Mouse (Mus musculus) bone marrow, adult 2 months (tissue): ENCODE results near the gene Sh3pxd2a. TPM values are rescaled to one million over a fixed set of nuclear protein-coding genes. Genes with fewer than 3 reads are reported as not detected.

Experiments used
- H3K27ac ChIP-seq: fragments of 200-500 bp; 2 replicates; pipeline ENCODE4 v1.5.1; 2012; ENCODE audit warnings: low read depth, mild to moderate bottlenecking, control low read depth, inconsistent platforms, low read length; ENCODE audit not compliant: control insufficient read depth, poor library complexity, insufficient read depth
- H3K4me1 ChIP-seq: fragments of 200-500 bp; 2 replicates; pipeline ENCODE4 v1.6.1; 2011; ENCODE audit warnings: low read length; ENCODE audit not compliant: control insufficient read depth, insufficient read depth
- H3K4me3 ChIP-seq: fragments of 200-500 bp; replicated peaks from 2 replicates; pipeline ENCODE3; 2011; ENCODE audit warnings: mild to moderate bottlenecking, low read depth, low read length, control low read depth; ENCODE audit not compliant: control insufficient read depth
- CTCF ChIP-seq: fragments of 200-500 bp; IDR thresholded peaks from 2 replicates; pipeline ENCODE4 v1.5.1; 2011; ENCODE audit warnings: low read length, control low read depth; ENCODE audit not compliant: control insufficient read depth, insufficient read depth
- POLR2A ChIP-seq: fragments of 200-500 bp; IDR thresholded peaks from 2 replicates; pipeline ENCODE4 v1.6.1; 2011; ENCODE audit warnings: low read depth, mild to moderate bottlenecking, control low read depth, low read length, borderline replicate concordance; ENCODE audit not compliant: control insufficient read depth
- WGBS: fragments of 180-500 bp; shearing (Covaris S2); methylation state at CpG from one replicate; pipeline ENCODE4 v1.1.7; 2018; 5-methylcytosine and 5-hydroxymethylcytosine counted together
- polyA plus RNA-seq: library from polyadenylated mRNA; stranded (reverse); fragments of >200 nt; gene quantifications from 2 replicates; pipeline ENCODE4 v1.2.4, GENCODE M21; 2011; ENCODE audit warnings: low replicate concordance; ENCODE audit not compliant: missing spikeins, insufficient read depth, insufficient read length

The Sh3pxd2a gene
- polyA plus RNA-seq, 1 experiment = 8.3 TPM

DNA sequence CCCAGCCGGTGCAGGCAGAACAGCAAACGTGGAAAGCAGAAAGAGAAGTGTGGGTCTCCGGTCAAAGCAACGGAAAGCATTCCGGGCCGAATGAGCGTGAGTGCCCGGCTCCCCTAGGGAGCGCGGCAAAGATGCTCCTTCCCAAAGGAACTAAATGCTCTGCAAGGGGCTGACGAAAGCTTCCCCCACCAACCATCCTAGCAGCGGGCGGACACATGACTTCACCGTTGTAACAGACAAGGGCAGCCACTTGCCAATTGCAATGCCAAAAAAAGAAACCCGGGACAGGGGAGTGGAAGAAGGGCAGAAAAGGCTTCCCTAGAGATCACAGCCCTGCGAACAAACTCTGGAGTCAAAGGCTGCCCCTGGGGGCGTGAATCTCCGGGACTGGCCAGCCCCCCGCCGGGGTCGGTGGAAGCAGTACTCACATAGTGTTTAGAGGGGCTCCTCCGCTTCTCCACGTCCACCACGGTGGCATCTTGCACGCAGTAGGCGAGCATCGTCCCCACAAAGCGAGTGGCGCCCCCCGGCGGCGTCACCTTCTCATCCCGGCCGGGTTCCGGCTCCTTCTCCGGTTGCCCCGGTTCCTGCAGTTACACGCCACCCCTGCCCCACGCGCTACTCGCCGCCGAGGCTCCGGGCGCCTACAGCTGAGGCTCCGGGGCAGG is 431 bp downstream of the Sh3pxd2a start:
- no peaks in the 10 kb centered on the region; the same call in 1 of the 2 replicates for H3K4me1 ChIP-seq
- no peak for TF ChIP-seq POLR2A
- peak; percentile 65 for TF ChIP-seq CTCF
- H3K4me3 ChIP-seq = peak overlapping the region; percentile 66
- peak overlapping the region; percentile 54; the same call in 1 of the 2 replicates for H3K27ac ChIP-seq
- WGBS = 1% methylated on average over 46 of the region's 46 CpGs

DNA sequence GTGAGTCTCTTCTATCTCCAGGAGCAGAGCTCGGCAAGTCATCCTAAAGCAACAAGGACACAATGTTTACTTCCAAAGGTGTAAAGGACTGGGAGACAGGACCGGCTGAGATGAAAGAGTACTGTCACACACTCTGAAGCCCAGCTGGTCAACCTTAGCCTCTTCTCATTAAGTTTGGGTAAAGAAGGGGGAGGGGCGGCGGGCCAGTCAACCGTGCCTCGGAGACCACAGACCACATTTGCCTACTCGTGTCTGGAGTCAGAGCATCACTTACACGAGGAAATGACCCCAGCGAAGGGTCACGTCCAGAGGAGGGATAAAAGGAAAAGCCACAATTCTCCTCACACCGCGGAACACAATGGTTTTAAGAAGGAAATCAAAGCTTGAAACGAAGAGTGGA is 995 bp downstream of the Sh3pxd2a start:
- TF ChIP-seq CTCF (no peak), POLR2A (no peak)
- no peaks in the 10 kb centered on the region for H3K4me1 ChIP-seq
- 8% methylated on average over 13 of the region's 13 CpGs for WGBS
- peak overlapping the region; percentile 66 for H3K4me3 ChIP-seq
- no peak overlapping the region for H3K27ac ChIP-seq

DNA sequence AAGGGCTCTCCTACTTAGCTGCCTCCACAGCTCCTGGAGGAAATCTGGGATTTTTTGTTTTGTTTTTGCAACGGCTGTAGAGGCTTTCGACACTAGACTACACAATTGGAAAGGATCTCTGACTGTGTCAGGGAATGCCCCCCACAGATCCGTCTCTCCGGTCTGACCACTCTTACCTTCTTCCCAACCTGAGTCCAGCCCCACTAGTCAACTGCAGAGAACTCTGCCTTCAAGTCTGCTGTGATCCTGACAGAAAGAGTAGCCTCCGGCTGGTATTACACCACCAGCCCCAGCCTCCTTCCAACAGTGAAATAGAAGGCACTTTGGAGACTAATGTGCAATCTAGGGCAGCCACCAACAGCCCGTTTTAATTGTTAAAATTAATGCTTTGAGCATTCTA is 1.5 kb downstream of the Sh3pxd2a start:
- WGBS = 74% methylated on average over 6 of the region's 6 CpGs
- no peak overlapping the region for H3K4me3 ChIP-seq
- no peaks in the 10 kb centered on the region for H3K4me1 ChIP-seq
- H3K27ac ChIP-seq = no peak overlapping the region
- TF ChIP-seq CTCF (no peak), POLR2A (no peak)

DNA sequence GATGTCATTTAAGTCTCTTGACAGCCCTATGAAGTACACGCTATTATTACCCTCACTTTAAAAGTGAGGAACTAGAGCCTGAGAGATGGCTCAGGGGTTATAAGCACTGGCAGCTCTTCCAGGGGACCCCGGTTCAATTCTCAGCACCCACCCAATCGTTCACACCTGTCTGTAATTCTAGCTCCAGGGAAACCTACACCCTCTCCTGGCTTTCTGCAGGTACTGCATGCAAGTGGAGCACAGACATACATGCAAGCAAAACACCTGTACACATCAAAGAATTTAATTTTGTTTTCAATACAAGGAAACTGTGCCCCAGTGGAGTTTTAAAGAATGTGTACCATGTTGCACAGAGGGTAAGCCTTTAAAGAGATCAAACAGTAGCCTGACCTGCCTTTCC is 2.4 kb downstream of the Sh3pxd2a start:
- Histone ChIP-seq H3K4me3 (no peak overlapping the region), H3K27ac (no peak overlapping the region), H3K4me1 (no peaks in the 10 kb centered on the region)
- 83% methylated on average over 3 of the region's 3 CpGs for WGBS
- TF ChIP-seq POLR2A (no peak), CTCF (no peak)

GRCm38 (mm10) chr19:47461386-47461785 is 2.8 kb downstream of the Sh3pxd2a start:
- WGBS = 83% methylated on average over 9 of the region's 9 CpGs
- no peak for TF ChIP-seq POLR2A
- no peak for TF ChIP-seq CTCF
- Histone ChIP-seq H3K4me3 (no peak overlapping the region), H3K27ac (no peak overlapping the region), H3K4me1 (no peaks in the 10 kb centered on the region)

DNA sequence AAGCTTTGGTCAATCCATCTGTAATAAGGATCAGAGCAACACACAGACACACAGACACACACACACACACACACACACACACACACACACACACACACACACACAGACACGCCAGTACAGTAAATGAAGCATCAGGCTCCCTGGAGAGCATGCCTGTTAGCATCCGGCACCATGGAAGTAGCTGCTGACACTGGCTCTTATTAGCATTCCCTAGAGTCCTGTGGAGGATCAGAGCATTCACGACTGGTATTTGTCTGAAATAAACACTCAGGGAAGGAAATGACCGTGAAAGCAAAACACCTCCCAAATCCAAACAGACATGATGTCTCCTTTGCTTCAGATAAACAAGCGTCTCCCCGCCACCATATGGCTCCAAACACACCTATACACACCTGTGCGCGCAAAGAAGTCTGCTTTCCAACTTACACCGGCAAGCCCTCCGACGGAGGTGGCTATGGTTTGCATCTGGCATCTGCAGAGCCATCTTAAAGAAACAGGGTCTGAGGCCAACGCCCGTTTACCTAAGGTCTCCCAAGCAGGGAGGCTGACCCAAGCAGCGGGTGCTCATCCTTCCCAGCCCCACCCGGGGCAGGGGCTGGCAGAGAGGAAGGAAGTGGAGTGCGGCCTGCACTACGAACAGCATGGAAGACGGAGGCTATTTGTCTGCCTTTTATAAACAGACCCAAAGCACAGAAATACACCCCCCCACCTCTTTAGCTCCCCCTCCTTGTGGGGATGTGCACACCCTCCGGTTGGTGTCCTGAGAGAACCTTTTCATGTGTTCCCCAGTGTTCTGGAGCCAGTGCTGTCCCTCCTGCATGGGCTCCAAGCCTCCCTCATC is 3.9 kb downstream of the Sh3pxd2a start:
- no peaks in the 10 kb centered on the region; the same call in 1 of the 2 replicates for H3K4me1 ChIP-seq
- TF ChIP-seq CTCF (no peak), POLR2A (no peak)
- 60% methylated on average over 19 of the region's 19 CpGs for WGBS
- no peak overlapping the region for H3K27ac ChIP-seq
- H3K4me3 ChIP-seq = no peak overlapping the region

- H3K4me1 ChIP-seq = no peaks in the 10 kb centered on the region; the same call in 1 of the 2 replicates
- TF ChIP-seq CTCF = no peak
- TF ChIP-seq POLR2A = no peak
- 72% methylated on average over 5 of the region's 5 CpGs for WGBS
- H3K4me3 ChIP-seq = no peak overlapping the region
- H3K27ac ChIP-seq = no peak overlapping the region
These were observed 5.0 kb downstream of the Sh3pxd2a start for GRCm38 (mm10) chr19:47459214-47459613.

- Histone ChIP-seq H3K27ac (no peak overlapping the region), H3K4me1 (no peaks in the 10 kb centered on the region; the same call in none of the 2 replicates), H3K4me3 (no peak overlapping the region)
- no peak for TF ChIP-seq CTCF
- TF ChIP-seq POLR2A = no peak
- 52% methylated on average over 17 of the region's 17 CpGs for WGBS
These were observed 5.6 kb downstream of the Sh3pxd2a start for GRCm38 (mm10) chr19:47458504-47459161.
